Mouse (Mus musculus) embryo, embryonic 10 days (tissue): ENCODE measurements at regions not wholly inside any gene's neighbourhood (a gene's known extent, or its start where the extent isn't known, plus 50 kb on each side); places are given as distances from the start of the nearest gene placed in this dataset.
A peak's percentile ranks its signal among the peaks of the same experiment; 100 is the strongest.
"Not testable (repeated sequence)": the region's sequence is repeated elsewhere in the genome, so short reads cannot be mapped to it uniquely, and the experiment has no call there.

ENCODE experiments used
- DNase-seq: peaks from one replicate; pipeline ENCODE4 v3.0.0-alpha.2; 2015; ENCODE audit warnings: low spot score

- not testable (repeated sequence) for DNase-seq
Observed at GRCm38 (mm10) chr11:45424066-45424465, 427.8 kb upstream of the Clint1 start.

DNA sequence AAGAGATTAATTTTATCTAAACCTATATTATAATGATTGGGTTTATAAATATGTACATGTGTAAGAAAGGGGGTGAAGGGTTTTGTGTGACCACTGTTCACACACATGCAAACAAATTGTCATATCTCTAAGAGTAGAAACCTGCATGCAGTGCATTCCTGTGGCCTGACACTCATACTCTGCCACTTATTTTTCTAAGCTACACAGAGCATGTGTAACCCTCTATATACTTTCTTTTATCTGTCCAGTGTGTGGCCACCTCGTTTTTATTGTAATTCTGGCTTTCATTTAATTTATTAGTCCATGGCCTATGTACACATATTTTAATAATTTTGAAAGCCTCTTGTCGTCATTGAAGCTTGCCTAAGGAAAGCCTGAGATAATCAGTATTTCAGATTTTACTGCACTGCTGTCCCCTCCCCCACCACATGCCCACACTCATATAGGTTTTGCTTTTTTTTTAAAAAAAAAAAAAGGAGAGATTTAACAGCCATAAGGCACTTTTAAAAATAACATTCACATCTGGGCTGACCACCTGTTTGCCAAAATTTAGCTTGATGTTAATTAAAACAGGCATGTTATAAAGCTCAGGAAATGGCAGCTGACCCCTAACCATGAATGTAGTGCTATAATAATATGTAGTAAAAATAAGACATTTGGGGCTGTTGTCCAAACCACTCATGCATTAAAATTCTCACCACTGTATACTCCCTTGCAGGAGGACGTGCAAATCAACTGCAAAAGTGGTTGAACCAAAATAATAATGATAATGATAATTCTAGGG lies 410.7 kb upstream of the Clint1 start:
- no peak for DNase-seq

GRCm38 (mm10) chr11:45446512-45446911 lies 405.3 kb upstream of the Clint1 start:
- no peak for DNase-seq

DNA sequence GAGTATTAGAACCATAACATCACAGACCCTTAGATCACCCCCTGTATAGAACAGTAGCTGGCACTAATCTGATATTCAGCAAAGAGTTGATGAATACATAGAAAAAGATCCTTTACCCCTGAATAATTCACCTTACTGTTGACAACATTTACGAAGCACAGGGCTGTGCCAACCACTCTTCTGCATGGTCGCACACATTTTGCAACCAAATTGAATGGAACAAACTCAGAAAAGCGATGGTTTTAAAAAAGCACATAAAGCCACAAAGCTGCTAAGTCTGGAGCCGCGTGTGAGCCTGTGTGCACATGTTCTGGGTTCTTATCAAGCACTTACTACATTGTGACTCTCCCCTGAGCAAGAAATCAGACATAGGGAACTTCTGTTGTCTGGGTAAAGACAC lies 397.6 kb upstream of the Clint1 start:
- no peak for DNase-seq

DNA sequence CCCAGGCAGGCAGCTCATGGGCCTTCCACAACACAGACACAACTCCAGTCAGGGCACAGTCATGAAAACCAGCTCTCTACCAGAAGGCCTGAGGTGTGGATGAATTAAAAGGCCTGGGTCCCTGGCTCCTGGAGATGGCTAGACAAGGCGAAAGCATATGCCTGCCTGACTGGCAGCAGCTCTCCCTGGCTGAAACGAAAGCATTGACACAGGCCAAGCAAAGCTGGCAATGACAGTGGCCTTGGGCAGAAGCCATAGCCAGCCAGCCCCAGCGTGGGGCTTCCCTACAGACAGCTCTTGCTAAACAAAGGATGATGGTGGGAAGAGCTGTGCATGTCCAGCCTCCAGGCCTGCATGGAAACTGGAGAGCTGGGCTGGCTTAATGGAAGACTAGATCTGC lies 396.9 kb upstream of the Clint1 start:
- DNase-seq: no peak

- DNase-seq: no peak
Observed at GRCm38 (mm10) chr11:45456724-45457123, 395.1 kb upstream of the Clint1 start.

DNA sequence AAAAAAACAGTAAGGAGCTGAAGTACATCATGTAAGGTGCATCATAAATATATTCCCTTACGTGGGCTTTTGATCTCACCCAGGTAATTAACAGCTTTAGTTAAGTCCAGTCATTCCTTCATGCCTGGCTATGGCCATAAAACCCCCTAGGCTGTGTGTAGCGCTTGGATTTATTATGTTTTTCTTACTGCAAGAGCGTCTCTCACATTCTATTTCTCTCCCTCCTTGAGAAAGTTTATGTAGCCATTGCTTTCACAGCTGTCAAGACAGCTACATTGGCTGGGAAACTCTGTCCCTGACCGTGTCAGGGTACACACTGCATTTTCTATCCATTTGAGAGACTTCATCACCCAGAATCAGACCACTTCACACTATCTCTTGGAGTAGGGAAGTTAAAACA lies 394.3 kb upstream of the Clint1 start:
- no peak for DNase-seq

DNA sequence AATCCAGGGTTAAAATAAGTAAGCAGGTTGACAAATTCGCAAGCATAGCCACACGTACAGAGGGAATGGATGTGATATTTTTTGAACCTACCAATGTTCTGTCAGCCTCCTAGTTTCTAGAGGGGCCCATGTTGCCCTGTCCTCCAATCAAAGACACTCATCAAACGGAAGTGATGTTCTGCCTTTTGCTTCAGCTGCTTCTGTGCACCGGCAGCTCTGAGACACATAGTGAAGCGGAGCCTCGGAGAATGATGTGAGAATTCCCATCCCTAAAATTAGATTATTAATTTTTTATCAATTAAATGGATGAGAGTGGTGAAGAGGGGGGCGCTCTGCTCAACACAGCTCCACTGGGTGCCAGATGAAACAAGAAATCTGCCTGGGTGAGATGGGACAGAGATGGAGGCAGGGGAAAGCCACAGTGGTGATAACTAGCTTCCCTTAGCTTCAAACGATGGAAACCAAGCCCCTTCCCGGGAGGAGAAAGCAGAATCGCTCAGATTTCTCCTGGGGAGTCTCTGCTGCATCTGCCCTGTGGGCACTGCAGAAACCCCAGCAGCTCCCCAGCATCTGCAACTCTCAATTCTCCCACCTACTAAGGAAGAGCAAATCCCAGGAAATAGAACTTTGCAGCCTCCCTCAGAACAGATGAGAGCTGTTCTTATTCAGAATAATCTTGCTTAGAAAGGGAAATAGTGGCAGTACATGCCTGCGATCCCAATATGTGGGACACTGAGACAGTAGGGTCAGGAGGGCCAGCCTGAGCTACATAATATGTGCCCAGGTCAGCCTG lies 391.7 kb upstream of the Clint1 start:
- no peak for DNase-seq

- no peak for DNase-seq
Observed at GRCm38 (mm10) chr11:45464501-45464900, 387.4 kb upstream of the Clint1 start.

- DNase-seq: no peak
Observed at GRCm38 (mm10) chr11:45466350-45466749, 385.5 kb upstream of the Clint1 start.

DNA sequence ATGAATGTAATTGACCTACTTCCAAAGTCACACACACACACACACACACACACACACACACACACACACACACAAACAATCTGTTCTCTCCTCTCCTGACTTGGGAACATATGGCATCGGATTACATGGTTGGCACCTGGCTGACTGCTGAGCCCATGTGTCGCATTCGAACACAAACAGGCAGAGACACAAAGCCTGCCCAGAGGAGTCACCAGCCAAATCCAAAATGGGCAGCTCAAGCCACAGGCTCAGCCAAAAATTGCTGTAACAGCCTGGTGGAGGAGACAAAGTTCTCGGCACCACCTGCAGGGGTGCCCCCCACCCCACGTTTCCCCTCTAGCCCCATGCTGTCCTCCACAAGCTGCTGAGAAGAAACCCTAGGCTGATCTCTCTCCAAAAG lies 379.7 kb upstream of the Clint1 start:
- no peak for DNase-seq

DNA sequence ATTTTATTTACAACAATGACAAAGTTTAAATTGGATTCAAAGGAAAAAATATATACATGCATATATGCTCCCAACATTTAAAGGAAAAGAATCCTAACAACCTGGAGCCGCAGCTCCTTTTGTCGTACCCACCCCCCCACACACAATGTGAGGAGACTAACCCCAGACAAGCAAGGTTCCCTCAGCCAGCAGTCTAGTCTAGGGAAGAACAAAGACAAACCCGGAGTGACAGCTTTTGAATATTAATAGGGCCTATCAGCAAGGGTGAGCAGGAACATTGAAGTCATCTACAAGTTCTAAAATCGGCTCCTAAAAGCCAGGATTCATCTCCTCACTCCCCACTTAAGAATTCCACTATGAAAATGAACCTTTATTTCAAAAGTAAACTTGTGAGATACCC lies 374.9 kb upstream of the Clint1 start:
- DNase-seq: no peak

DNA sequence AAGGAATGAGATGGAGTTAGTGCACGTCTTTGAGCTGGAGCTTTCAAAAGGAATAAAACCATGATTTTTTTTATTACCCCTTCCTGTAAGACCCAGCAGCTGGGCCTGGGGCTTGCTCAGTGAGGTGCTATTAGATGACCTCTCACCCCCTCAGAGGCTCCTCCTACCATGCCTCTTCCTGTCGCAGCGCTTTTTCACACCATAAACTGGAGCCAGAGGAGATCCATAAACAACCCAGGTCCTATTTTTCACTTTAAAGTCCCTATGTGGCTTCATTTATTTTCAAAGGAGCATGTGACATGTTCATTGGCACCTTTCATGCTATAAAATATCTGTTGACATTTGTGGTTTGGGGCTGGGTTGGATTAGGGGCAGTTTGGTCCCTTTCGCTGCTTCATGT lies 365.9 kb upstream of the Clint1 start:
- DNase-seq: no peak

DNA sequence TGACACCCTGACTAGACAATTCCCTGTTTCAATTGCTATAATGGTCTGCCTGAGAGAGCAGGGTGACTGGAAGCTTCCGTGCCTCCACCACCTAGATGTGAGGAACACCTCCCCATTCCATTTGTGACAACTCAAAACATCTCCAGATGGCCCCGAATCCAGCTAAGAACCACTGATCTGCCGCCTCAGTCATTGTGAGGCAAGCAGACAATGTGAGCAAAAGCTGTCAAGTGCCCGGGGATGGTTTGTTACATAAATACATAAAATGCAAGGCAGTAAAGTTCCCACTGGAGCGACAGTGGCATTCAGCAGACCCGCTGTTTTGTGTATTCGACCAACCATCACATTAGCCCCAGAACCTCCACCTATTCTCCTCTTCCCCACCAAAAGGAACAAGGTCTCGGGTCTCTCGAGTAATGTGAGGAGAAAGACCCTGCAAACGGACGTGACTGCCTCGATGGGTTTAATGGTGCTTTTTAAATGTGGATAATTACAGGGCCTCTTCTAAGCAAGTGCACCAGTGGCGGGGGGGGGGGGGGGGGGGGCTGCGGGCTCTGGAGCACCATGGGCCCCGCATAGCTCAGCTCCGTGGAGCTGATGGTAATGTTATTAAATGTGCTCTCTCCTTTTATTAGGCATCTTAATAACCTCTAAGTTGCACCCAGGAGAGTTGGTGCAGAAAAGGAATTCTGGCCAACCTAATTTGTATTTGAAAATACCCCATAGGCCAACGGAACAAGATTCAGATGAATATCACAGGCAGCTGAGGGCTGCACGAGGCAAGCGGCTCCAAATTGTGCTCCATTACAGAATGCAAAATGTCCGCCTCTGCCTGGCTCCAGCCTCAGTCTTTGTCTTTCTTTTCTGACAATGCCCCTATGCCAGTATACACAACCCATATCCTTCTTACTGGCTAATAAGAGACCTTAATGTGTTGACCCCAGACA lies 360.6 kb upstream of the Clint1 start:
- DNase-seq: no peak

GRCm38 (mm10) chr11:45495246-45495645 lies 356.6 kb upstream of the Clint1 start:
- peak; percentile 79 for DNase-seq

DNA sequence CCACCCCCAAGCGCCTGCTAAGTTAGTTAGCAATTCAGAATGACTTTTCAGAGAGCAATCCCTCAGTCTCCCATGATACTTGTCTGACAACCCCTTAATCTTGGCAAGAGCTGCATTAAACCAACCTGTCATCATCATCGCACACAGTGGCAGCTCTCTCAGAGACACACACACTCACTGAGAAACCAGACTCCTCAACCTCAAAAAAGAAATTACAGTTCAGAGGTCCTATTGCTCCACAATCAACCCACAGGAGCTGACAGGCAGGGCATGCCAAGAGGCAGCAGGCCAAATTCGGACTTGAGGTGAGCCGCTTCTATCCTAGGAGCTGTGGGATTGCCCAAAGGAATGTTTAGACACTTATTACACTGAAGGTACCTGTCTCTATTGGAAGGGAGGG lies 343.3 kb upstream of the Clint1 start:
- DNase-seq: no peak

GRCm38 (mm10) chr11:45509278-45509677 lies 342.6 kb upstream of the Clint1 start:
- DNase-seq: no peak

DNA sequence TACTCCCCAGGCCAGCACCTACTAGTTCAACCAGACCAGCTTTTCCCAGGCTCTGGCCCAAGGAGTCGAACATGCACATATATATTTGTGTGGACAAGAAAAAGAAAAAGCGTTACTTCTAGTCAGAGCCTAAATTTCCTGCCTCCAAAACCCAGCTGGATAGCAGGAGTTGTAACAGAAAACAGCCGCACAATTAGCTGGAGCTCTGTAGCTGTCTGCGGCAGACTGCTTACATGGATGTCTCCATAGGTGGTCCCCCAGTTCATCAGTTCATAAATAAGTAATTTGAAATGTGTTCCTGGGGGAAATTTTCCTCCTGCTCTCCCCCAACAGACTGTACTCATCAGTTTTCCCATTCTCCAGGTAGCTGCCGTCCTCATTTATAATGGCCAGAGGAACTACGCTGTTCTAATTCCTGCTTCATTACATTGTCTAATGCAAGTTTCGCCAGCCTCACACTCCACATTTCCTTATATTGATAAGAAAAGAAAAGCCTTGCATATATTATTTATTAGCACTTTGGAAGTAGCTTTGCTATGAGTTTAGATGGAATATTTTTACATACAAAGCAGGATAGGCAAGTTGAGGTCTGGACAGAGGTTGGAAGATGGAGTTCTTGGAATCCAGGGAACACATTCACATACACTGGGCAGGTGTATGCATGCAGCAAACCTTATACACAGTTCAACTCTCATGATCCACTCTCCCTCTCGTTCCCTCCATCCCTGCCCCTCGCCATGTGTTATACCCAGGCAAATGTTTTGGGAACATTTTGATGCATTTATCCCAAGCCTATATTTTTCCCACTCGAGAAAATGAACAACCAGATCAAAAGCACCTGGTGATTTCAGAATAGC lies 337.2 kb upstream of the Clint1 start:
- DNase-seq: no peak

- no peak for DNase-seq
Observed at GRCm38 (mm10) chr11:45524720-45525119, 327.1 kb upstream of the Clint1 start.

GRCm38 (mm10) chr11:45531044-45531626 lies 320.7 kb upstream of the Clint1 start:
- no peak for DNase-seq
